Mouse (Mus musculus) ZHBTc4 (cell line): ENCODE data around the gene Med12l.

Source experiments
- DNase-seq: peaks from one replicate; pipeline ENCODE4 v3.0.0-alpha.2; 2011; ENCODE audit warnings: low read depth, low spot score

The Med12l gene

GRCm38 (mm10) chr3:59005271-59005995 lies at the start of gene Med12l:
Med12l (plus strand) TSS chr3:59005825.
- DNase-seq: peak; percentile 82

DNA sequence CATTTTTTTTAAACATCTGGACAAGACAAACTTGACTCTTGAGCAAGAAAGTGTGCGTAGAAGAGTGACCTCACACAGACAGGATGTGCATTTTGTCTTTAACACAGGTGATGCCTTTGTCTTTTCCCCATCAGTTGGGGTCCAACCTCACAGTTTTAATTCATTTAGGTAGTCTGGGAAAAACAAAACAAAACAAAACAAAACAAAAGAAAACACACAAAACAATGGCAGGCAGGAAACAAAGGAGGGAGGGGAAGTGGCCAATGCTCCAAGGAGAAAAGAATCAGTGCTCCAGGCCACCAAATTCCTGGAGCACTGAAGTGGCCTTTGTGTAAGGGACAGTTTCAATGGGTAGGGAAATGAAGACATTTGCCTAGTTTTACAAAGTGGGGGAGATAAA lies 44.5 kb upstream of the Med12l start:
- DNase-seq: peak; percentile 75

GRCm38 (mm10) chr3:58977413-58977812 lies 28.2 kb upstream of the Med12l start:
- no peak for DNase-seq

DNA sequence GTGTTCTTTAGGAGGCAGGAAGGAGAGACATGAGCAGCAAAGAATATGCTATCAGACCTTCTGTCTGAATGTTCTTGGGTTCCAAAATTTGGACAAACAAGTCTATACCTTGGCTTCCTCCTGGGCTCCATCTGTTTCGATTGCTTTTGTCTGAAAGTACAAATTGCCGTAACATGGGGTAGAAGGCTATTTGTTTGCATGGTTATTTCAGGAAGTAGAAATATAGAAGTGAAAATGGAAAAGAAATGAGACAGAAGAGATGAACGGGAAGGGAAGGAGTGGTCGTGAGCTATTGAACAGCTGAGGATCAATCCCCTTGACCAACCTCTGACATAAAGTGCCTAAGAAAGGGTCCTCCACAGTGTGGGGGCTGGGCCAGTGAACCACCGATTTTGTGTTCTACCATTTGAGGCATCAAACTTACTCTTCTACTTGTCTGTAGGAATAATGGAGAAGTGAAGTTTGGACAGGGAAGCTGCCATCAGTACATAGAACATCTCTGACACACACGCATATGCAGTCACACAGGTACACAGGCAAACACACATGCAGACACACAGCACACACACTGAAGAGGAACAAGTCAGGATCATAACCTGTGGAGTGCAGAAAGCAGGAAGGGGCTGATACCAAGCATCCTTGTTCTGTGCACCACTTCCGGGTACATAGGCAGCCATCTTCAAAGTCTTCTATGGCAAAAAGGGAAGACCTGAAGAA lies 27.6 kb upstream of the Med12l start:
- DNase-seq: no peak

GRCm38 (mm10) chr3:58980579-58980978 lies 25.0 kb upstream of the Med12l start:
- no peak for DNase-seq

DNA sequence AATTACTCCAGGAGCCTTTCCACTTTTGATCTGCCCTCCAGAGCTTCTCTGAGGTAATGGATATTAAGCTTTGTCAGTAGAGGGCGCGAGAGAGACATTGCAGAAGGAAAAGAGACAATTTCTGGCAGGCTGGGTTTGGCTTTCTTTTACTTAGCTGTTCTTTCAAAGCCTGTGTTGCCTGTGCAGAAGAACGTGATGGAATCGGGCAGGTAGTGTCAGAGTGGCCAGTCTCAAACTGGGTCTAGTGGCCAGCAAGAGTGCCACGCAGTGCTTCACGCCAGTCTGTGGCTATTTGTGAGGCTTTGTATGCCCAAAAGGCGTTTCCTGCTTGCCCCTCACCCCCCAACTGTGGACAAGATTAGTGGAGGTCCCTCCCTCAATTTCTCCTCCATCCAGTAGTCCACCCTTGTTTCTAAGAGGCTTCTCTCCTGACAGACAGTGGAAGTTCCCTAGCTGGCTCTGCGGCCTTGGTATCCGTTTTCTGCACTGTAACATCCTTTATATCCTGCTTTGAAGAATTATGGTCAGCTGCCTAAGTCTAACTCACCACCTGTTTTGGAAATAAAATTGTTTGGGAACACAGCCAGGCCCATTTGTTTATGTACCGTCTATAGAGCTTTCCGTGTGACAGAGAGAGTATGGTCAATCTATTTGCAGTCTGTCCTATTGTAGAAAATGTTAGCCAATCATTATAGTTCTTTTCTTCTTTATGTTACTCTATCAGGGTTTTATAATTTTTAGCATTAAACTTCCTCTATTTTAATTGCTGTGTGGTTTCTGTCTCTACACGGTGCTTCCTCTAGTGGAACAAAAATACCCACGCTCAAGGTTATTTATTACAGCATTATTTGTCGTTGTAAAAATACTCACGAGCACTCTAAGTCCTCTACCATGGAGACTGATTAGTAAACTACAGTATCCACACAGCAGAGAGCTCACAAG lies 22.5 kb upstream of the Med12l start:
- peak; percentile 72 for DNase-seq

- DNase-seq: no peak
Measured at GRCm38 (mm10) chr3:58983838-58984598, 21.6 kb upstream of the Med12l start.

- DNase-seq: no peak
Measured at GRCm38 (mm10) chr3:58985816-58986215, 19.8 kb upstream of the Med12l start.

DNA sequence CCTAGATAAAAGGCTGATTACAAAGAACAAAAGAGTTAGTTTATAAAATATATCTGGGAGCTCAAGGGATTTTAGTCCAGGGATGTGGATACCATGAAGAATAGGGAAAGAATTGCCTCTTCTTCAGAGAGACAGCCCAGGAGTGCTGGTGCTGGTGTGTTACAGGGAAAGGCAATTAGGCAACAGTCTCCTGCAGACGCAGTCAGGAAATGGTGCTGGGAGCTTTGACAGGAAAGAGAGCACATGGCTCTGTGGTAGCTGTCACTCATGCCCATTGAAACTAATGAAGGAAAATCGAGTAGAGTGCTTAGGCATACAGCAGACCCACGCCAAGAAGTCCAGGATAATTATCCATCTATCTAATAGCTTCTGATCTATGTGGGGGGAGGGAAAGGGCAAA lies 16.3 kb upstream of the Med12l start:
- DNase-seq: no peak

DNA sequence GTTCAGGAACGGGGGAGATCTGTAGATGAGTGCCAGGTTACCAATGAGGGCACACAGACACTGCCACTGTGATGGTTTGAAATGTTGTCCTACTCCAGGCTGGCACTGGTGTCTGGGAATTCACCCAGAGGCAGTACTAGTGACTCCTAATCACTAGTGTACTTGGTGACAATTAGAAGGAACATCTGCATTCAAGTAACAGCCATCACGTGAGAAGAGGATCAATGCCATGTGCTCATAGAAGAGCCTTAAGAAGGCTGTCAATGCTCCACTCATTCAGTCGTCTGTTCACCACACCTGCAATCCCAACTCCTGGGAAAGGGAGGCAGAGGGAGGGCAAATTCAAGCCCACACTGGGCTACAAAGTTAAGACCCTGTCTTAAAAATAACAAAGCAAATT lies 15.1 kb upstream of the Med12l start:
- DNase-seq: no peak

DNA sequence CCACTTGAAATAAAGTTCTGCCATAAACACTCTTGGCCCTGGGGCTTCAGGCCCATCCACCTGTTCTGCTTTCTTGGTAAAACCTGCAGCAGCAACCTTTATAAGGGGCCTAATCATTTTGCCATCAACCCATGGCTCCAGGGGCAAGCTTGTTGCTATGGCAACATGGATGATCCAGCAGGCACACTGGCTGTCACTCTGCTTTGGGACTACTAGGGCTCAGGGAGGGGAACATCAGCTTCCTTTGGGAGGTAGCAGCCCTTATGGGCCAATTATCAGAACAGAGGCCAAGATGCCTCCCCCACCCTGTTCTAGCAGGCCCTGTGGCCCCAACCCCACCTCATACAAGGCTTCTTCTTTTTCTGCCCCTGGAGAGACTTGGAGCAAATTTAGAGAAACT lies 13.5 kb upstream of the Med12l start:
- no peak for DNase-seq

- no peak for DNase-seq
Measured at GRCm38 (mm10) chr3:58993619-58994018, 12.0 kb upstream of the Med12l start.

DNA sequence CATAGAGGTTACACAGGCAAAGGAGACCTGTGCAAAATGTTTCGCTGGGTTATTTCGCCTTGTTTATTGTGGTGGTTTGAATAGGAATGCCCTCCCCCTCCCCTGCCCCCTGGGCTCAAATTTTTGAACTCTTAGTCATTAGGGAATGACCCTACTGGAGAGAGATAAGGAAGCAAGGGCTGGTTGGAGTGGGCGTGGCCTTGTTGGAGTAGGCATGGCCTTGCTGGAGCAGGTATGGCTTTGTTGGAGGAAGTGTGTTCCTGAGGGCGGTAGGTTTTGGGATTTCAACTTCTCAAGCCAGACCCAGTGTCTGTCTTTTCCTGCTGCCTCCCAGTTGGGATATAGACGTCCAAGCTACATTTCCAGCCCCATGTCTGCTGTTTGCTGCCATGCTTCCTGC lies 1.9 kb upstream of the Med12l start:
- DNase-seq: peak; percentile 36

GRCm38 (mm10) chr3:59005996-59006730 lies 538 bp downstream of the Med12l start:
- peak; percentile 68 for DNase-seq

GRCm38 (mm10) chr3:59006731-59007441 lies 1.3 kb downstream of the Med12l start:
- peak; percentile 85 for DNase-seq

- DNase-seq: no peak
Measured at GRCm38 (mm10) chr3:59010276-59010675, 4.7 kb downstream of the Med12l start.

- no peak for DNase-seq
Measured at GRCm38 (mm10) chr3:59015698-59016412, 10.2 kb downstream of the Med12l start.

DNA sequence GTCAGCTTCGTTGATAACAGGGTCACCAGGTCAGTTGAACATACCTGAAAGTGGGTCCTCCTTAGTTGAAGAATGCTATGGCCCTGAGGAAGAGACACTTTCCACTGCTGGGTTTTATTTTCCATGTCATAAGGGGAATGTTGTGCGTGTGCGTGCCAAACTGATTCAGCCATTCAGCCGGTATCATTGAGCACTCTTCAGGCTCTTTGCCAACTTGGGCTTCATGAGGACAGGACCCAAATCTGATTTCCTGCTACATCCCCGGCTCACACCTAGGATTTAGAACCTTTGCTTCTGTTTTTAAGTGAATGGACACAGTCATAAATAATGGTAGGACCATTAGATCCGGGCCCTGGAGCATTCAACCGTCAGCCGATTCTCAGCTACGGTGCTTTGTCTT lies 10.9 kb downstream of the Med12l start:
- no peak for DNase-seq

DNA sequence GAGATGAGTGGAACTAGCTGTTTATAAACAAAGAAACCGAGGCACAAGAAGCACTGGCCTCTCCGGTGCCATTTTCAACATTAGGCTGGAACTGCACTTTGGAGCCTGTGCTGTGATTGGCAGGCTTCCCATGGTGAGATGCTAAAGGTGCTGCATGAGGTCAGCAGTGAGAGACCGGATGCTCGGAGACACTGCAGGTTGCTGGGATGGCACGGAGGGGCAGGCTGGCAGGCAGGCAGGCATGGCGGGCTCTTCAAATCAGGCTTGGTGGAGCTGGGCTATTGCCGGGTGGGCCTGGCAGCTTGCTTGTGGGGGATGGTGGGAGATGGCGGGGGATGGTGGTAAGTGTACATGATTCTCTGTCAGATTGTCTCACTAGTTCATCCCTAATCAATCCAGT lies 15.6 kb downstream of the Med12l start:
- DNase-seq: no peak
